Mouse (Mus musculus) hindbrain, embryonic 14.5 days (tissue): ENCODE measurements at regions not wholly inside any gene's neighbourhood (a gene's known extent, or its start where the extent isn't known, plus 50 kb on each side); places are given as distances from the start of the nearest gene placed in this dataset.
A peak's percentile ranks its signal among the peaks of the same experiment; 100 is the strongest.

Experiments used
- ATAC-seq: fragments of 200-750 bp; cut with Nextera tagmentation; 2 replicates; pipeline ENCODE4 v1.8.0; 2017; ENCODE audit warnings: moderate number of reproducible peaks, mild to moderate bottlenecking, moderate TSS enrichment, moderate library complexity; ENCODE audit not compliant: low FRiP score
- DNase-seq: peaks from one replicate; pipeline ENCODE4 v3.0.0-alpha.2; 2015; ENCODE audit warnings: low spot score
- H3K27ac ChIP-seq: fragments of 300-500 bp; sonication (generic); 2 replicates; pipeline ENCODE4 v1.5.1; 2014; ENCODE audit warnings: mild to moderate bottlenecking, moderate library complexity
- H3K27me3 ChIP-seq: fragments of 300-500 bp; sonication (generic); 2 replicates; pipeline ENCODE4 v1.6.1; 2014; ENCODE audit warnings: mild to moderate bottlenecking, low read length, mixed read lengths; ENCODE audit not compliant: control insufficient read depth, insufficient read depth
- H3K36me3 ChIP-seq: fragments of 300-500 bp; sonication (generic); replicated peaks from 2 replicates; pipeline ENCODE4 v1.6.1; 2014; ENCODE audit not compliant: control insufficient read depth, insufficient read depth
- H3K4me1 ChIP-seq: fragments of 300-500 bp; sonication (generic); replicated peaks from 2 replicates; pipeline ENCODE4 v1.6.1; 2014; ENCODE audit warnings: antibody characterized with exemption, low read length, mixed read lengths; ENCODE audit not compliant: control insufficient read depth, insufficient read depth
- H3K4me2 ChIP-seq: fragments of 300-500 bp; sonication (generic); replicated peaks from 2 replicates; pipeline ENCODE4 v1.6.1; 2014; ENCODE audit warnings: mild to moderate bottlenecking, moderate library complexity
- H3K4me3 ChIP-seq: fragments of 300-500 bp; sonication (generic); replicated peaks from 2 replicates; pipeline ENCODE4 v1.5.1; 2014; ENCODE audit warnings: mild to moderate bottlenecking, low read length
- H3K9ac ChIP-seq: fragments of 300-500 bp; sonication (generic); 2 replicates; pipeline ENCODE4 v1.6.1; 2014
- H3K9me3 ChIP-seq: fragments of 300-500 bp; sonication (generic); 2 replicates; pipeline ENCODE4 v1.6.1; 2016; ENCODE audit warnings: low read length; ENCODE audit not compliant: control insufficient read depth
- WGBS: fragments of 180-500 bp; shearing (Covaris S2); extraction: QIAGEN DNeasy Blood & Tissue Kit; methylation state at CpG from one replicate; pipeline ENCODE4 v1.1.7; 2014; 5-methylcytosine and 5-hydroxymethylcytosine counted together

DNA sequence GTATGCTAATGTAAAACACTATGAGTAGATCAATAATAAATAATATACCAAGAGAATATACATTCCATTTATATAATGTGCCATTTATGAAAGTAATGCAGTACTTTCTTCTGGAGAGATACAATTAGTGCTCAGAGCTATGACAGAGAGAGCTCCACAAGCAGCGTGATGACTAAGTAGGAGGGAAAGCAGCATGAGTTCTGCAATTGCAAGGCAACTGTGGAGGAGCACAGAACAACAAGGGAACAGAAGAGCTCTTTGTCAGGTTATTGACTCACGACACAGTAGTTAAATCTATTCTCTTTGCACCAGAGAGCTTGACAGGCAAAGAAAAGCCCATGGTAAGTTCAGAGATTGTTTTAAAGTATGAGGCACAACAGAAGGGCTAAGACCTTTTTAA is 115.0 kb upstream of the Gnpda2 start:
- no peak for DNase-seq
- Histone ChIP-seq H3K4me3 (no peak overlapping the region), H3K4me1 (no peaks in the 10 kb centered on the region; the same call in 1 of the 2 replicates), H3K36me3 (no peaks in the 10 kb centered on the region), H3K27ac (no peak overlapping the region), H3K9me3 (no peaks in the 10 kb centered on the region), H3K4me2 (no peak overlapping the region), H3K9ac (no peak overlapping the region), H3K27me3 (no peaks in the 10 kb centered on the region)
- 9% methylated on average over 2 of the region's 2 CpGs for WGBS
- no peak for ATAC-seq

DNA sequence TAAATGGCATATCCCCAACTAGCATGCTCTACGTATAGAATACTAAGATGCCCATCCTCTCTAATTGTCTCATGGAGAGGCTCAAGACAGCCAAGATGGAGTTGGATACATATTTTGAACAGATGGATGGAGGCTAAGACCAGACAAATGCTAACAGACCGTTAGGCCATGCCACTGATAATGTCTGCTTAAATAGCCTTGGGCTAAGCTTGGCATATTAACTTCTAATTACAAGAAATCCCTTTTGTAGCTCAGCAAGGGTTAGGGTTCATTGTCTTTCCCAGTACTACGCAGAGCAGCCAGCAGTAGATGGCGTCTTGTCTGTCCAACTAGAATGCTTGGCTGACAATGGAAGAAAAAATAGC is 113.0 kb upstream of the Gnpda2 start:
- no peaks in the 10 kb centered on the region for H3K27me3 ChIP-seq
- H3K4me1 ChIP-seq: no peaks in the 10 kb centered on the region; the same call in 1 of the 2 replicates
- 50% methylated on average over 4 of the region's 4 CpGs for WGBS
- H3K36me3 ChIP-seq: no peaks in the 10 kb centered on the region
- H3K4me3 ChIP-seq: no peak overlapping the region
- no peak overlapping the region for H3K27ac ChIP-seq
- ATAC-seq (peak; percentile 46; the same call in 1 of the 2 replicates), DNase-seq (no peak)
- no peaks in the 10 kb centered on the region for H3K9me3 ChIP-seq
- no peak overlapping the region for H3K9ac ChIP-seq
- H3K4me2 ChIP-seq: no peak overlapping the region

DNA sequence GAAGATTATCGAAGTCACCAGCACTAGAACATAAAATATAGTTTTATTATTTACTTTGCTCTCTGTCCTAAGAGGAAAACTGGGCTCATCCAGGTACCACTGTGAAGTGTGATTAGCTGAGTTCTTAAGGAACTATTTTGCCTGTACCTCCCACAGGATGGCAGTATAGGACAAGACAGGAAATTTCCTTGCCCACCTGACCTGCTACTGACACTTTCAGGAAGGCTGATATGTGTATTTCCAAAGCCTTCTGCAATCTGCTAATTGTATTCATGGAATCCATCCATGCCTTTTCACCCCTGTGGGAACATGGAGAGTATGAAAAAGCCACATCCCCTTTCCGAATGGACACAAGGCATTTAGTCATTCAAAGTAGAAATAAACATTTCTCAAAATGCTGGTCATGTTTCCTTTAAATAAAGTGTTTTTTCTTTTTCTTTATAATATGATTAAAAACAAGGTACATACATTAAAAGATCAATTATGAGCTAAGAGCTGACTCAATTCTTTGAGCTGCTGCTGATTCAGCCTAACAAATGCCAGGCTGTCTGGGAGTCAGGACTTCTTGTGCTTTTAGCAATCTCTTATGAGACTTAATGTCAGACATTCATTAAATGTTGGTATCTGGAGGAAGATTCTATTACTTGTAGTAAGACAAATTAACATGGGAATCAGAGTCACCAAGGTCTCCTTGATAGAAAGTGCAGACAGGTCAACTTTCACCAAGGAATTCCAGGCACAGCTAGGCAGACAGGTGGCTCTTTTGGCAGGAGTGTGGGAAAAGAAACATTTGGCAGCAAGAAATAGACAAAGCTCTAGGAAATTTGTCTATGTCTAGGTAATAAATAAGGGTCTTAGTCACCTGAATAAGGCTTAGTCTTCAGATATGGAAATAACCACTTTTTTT is 112.4 kb upstream of the Gnpda2 start:
- peak; percentile 65; the same call in 1 of the 2 replicates for ATAC-seq
- 49% methylated on average over 2 of the region's 2 CpGs for WGBS
- Histone ChIP-seq H3K9ac (no peak overlapping the region), H3K27ac (no peak overlapping the region), H3K36me3 (no peaks in the 10 kb centered on the region), H3K4me2 (no peak overlapping the region), H3K4me3 (no peak overlapping the region), H3K4me1 (no peaks in the 10 kb centered on the region; the same call in 1 of the 2 replicates), H3K27me3 (no peaks in the 10 kb centered on the region), H3K9me3 (no peaks in the 10 kb centered on the region)
- DNase-seq: peak; percentile 80

DNA sequence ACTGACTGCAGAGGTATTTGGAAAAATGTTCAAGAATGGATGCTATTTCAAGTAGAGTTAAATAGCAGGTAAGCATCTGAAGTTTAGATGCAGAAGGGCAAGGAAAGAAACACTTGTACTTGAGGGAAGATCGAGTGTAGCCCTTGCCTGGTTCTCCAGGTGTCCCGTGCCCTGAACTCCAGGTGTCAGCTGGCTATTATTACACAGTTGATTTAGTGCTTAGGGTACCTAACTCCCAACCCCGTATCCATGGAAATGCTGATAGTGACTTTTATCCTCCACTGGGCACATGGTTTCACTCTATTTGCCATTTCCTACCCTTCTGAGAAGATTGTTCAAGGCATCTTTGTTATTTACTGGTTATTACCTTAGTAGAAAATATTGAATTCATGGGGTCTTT is 86.6 kb upstream of the Gnpda2 start:
- Histone ChIP-seq H3K27ac (no peak overlapping the region), H3K4me2 (no peak overlapping the region), H3K9me3 (no peaks in the 10 kb centered on the region), H3K4me3 (no peak overlapping the region), H3K9ac (no peak overlapping the region), H3K4me1 (no peaks in the 10 kb centered on the region), H3K27me3 (no peaks in the 10 kb centered on the region), H3K36me3 (no peaks in the 10 kb centered on the region)
- DNase-seq: no peak
- 79% methylated on average over 3 of the region's 3 CpGs for WGBS
- ATAC-seq: no peak

DNA sequence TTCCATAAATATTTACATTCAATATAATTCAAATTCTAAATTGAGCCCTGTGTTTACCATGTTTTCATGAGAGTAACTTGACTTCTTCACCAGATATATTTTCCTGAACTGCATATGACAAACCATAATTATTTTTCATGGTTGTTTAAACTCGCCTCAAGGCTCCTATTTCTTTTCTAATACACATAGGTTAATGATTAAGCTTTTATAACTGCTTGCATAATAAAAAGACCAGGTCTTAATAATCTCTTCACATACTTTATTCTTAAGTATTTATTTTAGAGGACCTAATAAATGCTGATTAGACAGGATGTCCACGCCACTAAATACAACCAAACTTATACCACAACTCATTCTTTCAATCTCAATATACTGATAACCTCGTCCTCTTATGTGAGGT is 86.1 kb upstream of the Gnpda2 start:
- ATAC-seq: no peak
- 78% methylated on average over 3 of the region's 3 CpGs for WGBS
- H3K27me3 ChIP-seq: no peaks in the 10 kb centered on the region
- H3K36me3 ChIP-seq: no peaks in the 10 kb centered on the region
- H3K27ac ChIP-seq: no peak overlapping the region
- H3K4me3 ChIP-seq: no peak overlapping the region
- no peak overlapping the region for H3K9ac ChIP-seq
- no peaks in the 10 kb centered on the region for H3K4me1 ChIP-seq
- H3K4me2 ChIP-seq: no peak overlapping the region
- DNase-seq: no peak
- H3K9me3 ChIP-seq: no peaks in the 10 kb centered on the region

DNA sequence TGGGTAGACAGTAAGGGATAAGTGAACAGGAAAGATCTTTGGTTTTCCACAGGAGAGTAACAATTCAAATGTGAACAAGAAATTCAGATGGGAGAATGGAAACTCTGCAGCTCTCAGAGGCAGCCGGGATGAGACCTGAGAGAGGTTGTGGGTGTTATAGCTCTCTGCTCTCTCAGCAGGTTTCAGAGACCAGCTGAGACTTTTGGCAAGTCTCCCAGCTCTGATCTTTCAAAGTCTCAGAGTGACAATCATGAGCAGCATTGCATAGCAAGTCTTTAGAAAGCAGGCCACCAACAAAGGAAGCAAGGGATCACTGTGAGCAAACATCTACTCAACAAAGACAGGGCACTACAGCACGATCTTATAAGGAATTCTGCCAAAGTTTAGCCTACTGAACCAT is 73.4 kb upstream of the Gnpda2 start:
- WGBS: 34% methylated on average over 2 of the region's 2 CpGs
- Histone ChIP-seq H3K9ac (no peak overlapping the region), H3K27me3 (no peaks in the 10 kb centered on the region), H3K4me3 (no peak overlapping the region), H3K4me2 (no peak overlapping the region), H3K36me3 (no peaks in the 10 kb centered on the region), H3K27ac (no peak overlapping the region), H3K9me3 (no peaks in the 10 kb centered on the region), H3K4me1 (no peaks in the 10 kb centered on the region)
- ATAC-seq (no peak), DNase-seq (peak; percentile 51)

DNA sequence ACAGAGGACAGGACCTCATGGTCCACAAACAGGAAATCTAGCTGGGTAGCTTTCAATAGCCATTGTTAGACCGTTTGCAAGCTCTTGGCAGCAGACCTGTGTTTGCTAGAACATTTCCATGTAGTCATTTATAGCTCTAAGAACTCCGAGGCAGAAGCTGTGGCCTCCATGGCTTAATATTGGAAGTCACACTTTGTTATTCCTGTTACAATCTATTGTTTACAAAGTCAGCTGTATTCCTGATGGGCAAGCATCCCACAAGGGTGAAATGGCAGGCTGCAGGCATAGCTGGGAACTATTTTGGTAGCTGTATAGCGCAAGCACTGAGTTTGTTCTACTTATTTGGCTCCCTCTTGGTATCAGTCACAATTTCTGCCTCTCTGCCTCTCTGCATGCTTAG is 71.8 kb upstream of the Gnpda2 start:
- DNase-seq: no peak
- 69% methylated on average over 3 of the region's 3 CpGs for WGBS
- no peak overlapping the region for H3K4me3 ChIP-seq
- H3K4me1 ChIP-seq: no peaks in the 10 kb centered on the region
- no peak overlapping the region for H3K27ac ChIP-seq
- H3K36me3 ChIP-seq: no peaks in the 10 kb centered on the region
- H3K9ac ChIP-seq: no peak overlapping the region
- ATAC-seq: no peak
- no peaks in the 10 kb centered on the region for H3K27me3 ChIP-seq
- H3K9me3 ChIP-seq: no peaks in the 10 kb centered on the region
- no peak overlapping the region for H3K4me2 ChIP-seq
